12 mouse cellular contexts compared by ENCODE assay signal in genomic region chr11:69960616-69961015, GRCm38 (mm10). TPM values are rescaled to one million over a fixed set of nuclear protein-coding genes. Genes with fewer than 3 reads are reported as not detected.
DNase-seq lines count a peak whose midpoint lies in the region; ATAC-seq and TF ChIP-seq lines count a peak whose summit lies in the region.
"Had no signal": no experiment of that assay in that cellular context is flagged by ENCODE, and none has a peak within 500 bp of the region (broad histone marks: within the 10 kb centered on the region; RNA-seq: fewer than 3 reads in every experiment).

No protein-coding gene starts in this region.

- no peak overlapping the region for H3K4me3 ChIP-seq in liver, embryonic 12.5 days
- H3K4me3 ChIP-seq in G1E (ENCODE audit: low read depth, low read length): no peak overlapping the region
- H3K4me3 ChIP-seq in intestine, postnatal 0 days (ENCODE audit: low read depth, low read length): no peak overlapping the region
- H3K4me3 ChIP-seq in midbrain, embryonic 11.5 days (ENCODE audit: low read depth, low read length): no peak overlapping the region

- peaks cover 83% of the 10 kb centered on the region for H3K27me3 ChIP-seq in liver, embryonic 12.5 days (replicated peaks)
- peaks cover 47% of the 10 kb centered on the region for H3K27me3 ChIP-seq in G1E (ENCODE audit: insufficient read depth, low read length)
- 0 out of 2 replicates have a peak, but pooled peaks cover 4% of the 10 kb centered on the region for H3K27me3 ChIP-seq in intestine, postnatal 0 days (replicated peaks; ENCODE audit: control insufficient read depth, insufficient read depth, low read length)
- peaks cover 27% of the 10 kb centered on the region for H3K27me3 ChIP-seq in midbrain, embryonic 11.5 days (ENCODE audit: control insufficient read depth, insufficient read depth, low read length)

- no peak overlapping the region for H3K27ac ChIP-seq in liver, embryonic 12.5 days
- peak overlapping the region; percentile 92 for H3K27ac ChIP-seq in intestine, postnatal 0 days (ENCODE audit: low read depth, low read length)
- H3K27ac ChIP-seq in midbrain, embryonic 11.5 days (ENCODE audit: low read depth, low read length): no peak overlapping the region

- no peaks in the 10 kb centered on the region for H3K9me3 ChIP-seq in liver, embryonic 12.5 days (replicated peaks)
- H3K9me3 ChIP-seq in G1E (replicated peaks): peaks cover 7% of the 10 kb centered on the region
- no peaks in the 10 kb centered on the region for H3K9me3 ChIP-seq in intestine, postnatal 0 days (ENCODE audit: control insufficient read depth)
- no peaks in the 10 kb centered on the region for H3K9me3 ChIP-seq in midbrain, embryonic 11.5 days (ENCODE audit: control insufficient read depth, low read length)

- 31% methylated on average over 5 of the region's 5 CpGs for WGBS in liver, embryonic 12.5 days (ENCODE audit: insufficient replicate concordance)
- WGBS in intestine, postnatal 0 days: 46% methylated on average over 5 of the region's 5 CpGs
- 25% methylated on average over 5 of the region's 5 CpGs for WGBS in midbrain, embryonic 11.5 days

- DNase-seq in adrenal gland, postnatal 14 days: peak; percentile 50
- DNase-seq in adrenal gland, adult 2 months: no peak
- DNase-seq in liver (peak; percentile 49), G1E (ENCODE audit: low spot score) (no peak)
- DNase-seq in midbrain, embryonic 11.5 days (ENCODE audit: low spot score, missing footprints): no peak
- no peak for DNase-seq in urinary bladder, postnatal 4 days (ENCODE audit: low spot score in 2 of 2)
- DNase-seq: cerebellum, postnatal 25 days; layer of hippocampus, adult 9-11 months had no signal

- H3K36me3 ChIP-seq in liver, embryonic 12.5 days: no peaks in the 10 kb centered on the region
- no peaks in the 10 kb centered on the region for H3K36me3 ChIP-seq in G1E (replicated peaks)
- no peaks in the 10 kb centered on the region for H3K36me3 ChIP-seq in intestine, postnatal 0 days (ENCODE audit: control insufficient read depth, insufficient read depth)
- H3K36me3 ChIP-seq in midbrain, embryonic 11.5 days (ENCODE audit: control insufficient read depth, insufficient read depth, low read length): no peaks in the 10 kb centered on the region

- no peak overlapping the region for H3K4me2 ChIP-seq in liver, embryonic 12.5 days
- H3K4me2 ChIP-seq in intestine, postnatal 0 days (replicated peaks; ENCODE audit: low read depth): peak overlapping the region; percentile 49
- no peak overlapping the region for H3K4me2 ChIP-seq in midbrain, embryonic 11.5 days

- H3K4me1 ChIP-seq in liver, embryonic 12.5 days: peaks cover 6% of the 10 kb centered on the region
- H3K4me1 ChIP-seq in G1E (ENCODE audit: insufficient read depth, low read depth, low read length): peaks cover 14% of the 10 kb centered on the region
- H3K4me1 ChIP-seq in intestine, postnatal 0 days (replicated peaks; ENCODE audit: control insufficient read depth, insufficient read depth, low read length): no peaks in the 10 kb centered on the region
- 0 out of 2 replicates have a peak, but pooled peaks cover 3% of the 10 kb centered on the region for H3K4me1 ChIP-seq in midbrain, embryonic 11.5 days (ENCODE audit: control insufficient read depth, insufficient read depth, low read length)

- ATAC-seq in liver, embryonic 12.5 days: no peak
- no peak for ATAC-seq in G1E (ENCODE audit: extremely low read depth, insufficient number of reproducible peaks, low FRiP score, poor library complexity, severe bottlenecking)
- ATAC-seq in intestine, postnatal 0 days: no peak
- ATAC-seq in midbrain, embryonic 11.5 days (ENCODE audit: low FRiP score): no peak

- no peak overlapping the region for H3K9ac ChIP-seq in liver, embryonic 12.5 days
- no peak overlapping the region for H3K9ac ChIP-seq in intestine, postnatal 0 days (ENCODE audit: low read depth, low read length)
- H3K9ac ChIP-seq in midbrain, embryonic 11.5 days (ENCODE audit: low read length): no peak overlapping the region

- peak; percentile 25; the same call in 1 of the 2 replicates for TF ChIP-seq CTCF in G1E (IDR thresholded peaks at IDR 0.05; ENCODE audit: low read depth, low read length)
- TF ChIP-seq CTCF in intestine, postnatal 0 days (IDR thresholded peaks at IDR 0.05; ENCODE audit: low read depth): peak; percentile 72

RNA-seq across cellular contexts. Expression of gene Cldn7, which starts 4.0 kb away (rescaled TPM):
- 1.1 TPM in 1 of 2 replicates, not detected in the other for total RNA-seq in adrenal gland, postnatal 14 days (2021)
- total RNA-seq in adrenal gland, adult 2 months (2021): under 1 TPM in 1 of 2 experiments, not detected in 1; 0.78 TPM
- 0.11 and 0.32 TPM in 2 replicates for polyA plus RNA-seq in adrenal gland, adult 2 months (2012; rRNA removed)
- 2.8 and 3.3 TPM in 2 replicates for polyA plus RNA-seq in liver, embryonic 12.5 days (2016; fragmentation: Nextera tagmentation; extraction: Ambion mirVana)
- total RNA-seq in G1E (2014; fragmentation: Nextera tagmentation): not detected in 2 replicates
- not detected in 2 replicates for total RNA-seq in G1E (2017)
- polyA plus RNA-seq in G1E (2012): not detected in 2 replicates
- 1,243 and 1,341 TPM in 2 replicates for polyA plus RNA-seq in intestine, postnatal 0 days (2015; fragmentation: Nextera tagmentation; extraction: Ambion mirVana)
- 2.3 and 2.7 TPM in 2 replicates for polyA plus RNA-seq in midbrain, embryonic 11.5 days (2014; fragmentation: Nextera tagmentation; extraction: Ambion mirVana)

RNA-seq across cellular contexts. Expression of gene Slc2a4, which starts 12.6 kb away (rescaled TPM):
- 65.2 and 78.7 TPM in 2 replicates for total RNA-seq in adrenal gland, postnatal 14 days (2021)
- total RNA-seq in adrenal gland, adult 2 months (2021): 100 to 1,000 TPM in 1 of 2 experiments, 10 to 100 TPM in 1; 84.2 to 119 TPM
- polyA plus RNA-seq in adrenal gland, adult 2 months (2012; rRNA removed): 138 and 142 TPM in 2 replicates
- 14.9 and 17.0 TPM in 2 replicates for polyA plus RNA-seq in liver, embryonic 12.5 days (2016; fragmentation: Nextera tagmentation; extraction: Ambion mirVana)
- total RNA-seq in G1E (2014; fragmentation: Nextera tagmentation) (0.39 and 10.6 TPM in 2 replicates), G1E (2017) (0.06 and 0.16 TPM in 2 replicates)
- polyA plus RNA-seq in G1E (2012): 0.16 TPM in 1 of 2 replicates, not detected in the other
- 18.3 and 18.7 TPM in 2 replicates for polyA plus RNA-seq in intestine, postnatal 0 days (2015; fragmentation: Nextera tagmentation; extraction: Ambion mirVana)
- 6.3 and 7.8 TPM in 2 replicates for polyA plus RNA-seq in midbrain, embryonic 11.5 days (2014; fragmentation: Nextera tagmentation; extraction: Ambion mirVana)
- total RNA-seq: hematopoietic stem cell, adult 5-6 weeks; neutrophil, adult 5-6 weeks had no signal

RNA-seq across cellular contexts. Expression of gene Ctdnep1, which starts 20.3 kb away (rescaled TPM):
- total RNA-seq in adrenal gland, postnatal 14 days (2021): 128 and 129 TPM in 2 replicates
- total RNA-seq in adrenal gland, adult 2 months (2021): 100 to 1,000 TPM; 130 to 136 TPM
- 106 and 117 TPM in 2 replicates for polyA plus RNA-seq in adrenal gland, adult 2 months (2012; rRNA removed)
- 14.0 and 15.2 TPM in 2 replicates for polyA plus RNA-seq in liver, embryonic 12.5 days (2016; fragmentation: Nextera tagmentation; extraction: Ambion mirVana)
- total RNA-seq in G1E (2014; fragmentation: Nextera tagmentation): 164 and 177 TPM in 2 replicates
- 36.2 and 37.4 TPM in 2 replicates for total RNA-seq in G1E (2017)
- 227 and 274 TPM in 2 replicates for polyA plus RNA-seq in G1E (2012)
- polyA plus RNA-seq in intestine, postnatal 0 days (2015; fragmentation: Nextera tagmentation; extraction: Ambion mirVana): 23.2 and 24.1 TPM in 2 replicates
- polyA plus RNA-seq in midbrain, embryonic 11.5 days (2014; fragmentation: Nextera tagmentation; extraction: Ambion mirVana): 20.7 and 22.6 TPM in 2 replicates

RNA-seq across cellular contexts. Expression of gene Elp5, which starts 21.7 kb away (rescaled TPM):
- 65.2 and 73.2 TPM in 2 replicates for total RNA-seq in adrenal gland, postnatal 14 days (2021)
- 10 to 100 TPM; 61.9 to 91.9 TPM for total RNA-seq in adrenal gland, adult 2 months (2021)
- polyA plus RNA-seq in adrenal gland, adult 2 months (2012; rRNA removed): 45.0 and 45.6 TPM in 2 replicates
- 88.1 and 91.8 TPM in 2 replicates for polyA plus RNA-seq in liver, embryonic 12.5 days (2016; fragmentation: Nextera tagmentation; extraction: Ambion mirVana)
- total RNA-seq in G1E (2014; fragmentation: Nextera tagmentation): 54.5 and 72.7 TPM in 2 replicates
- 69.9 and 84.5 TPM in 2 replicates for total RNA-seq in G1E (2017)
- 10.3 and 10.4 TPM in 2 replicates for polyA plus RNA-seq in G1E (2012)
- 56.8 and 57.7 TPM in 2 replicates for polyA plus RNA-seq in intestine, postnatal 0 days (2015; fragmentation: Nextera tagmentation; extraction: Ambion mirVana)
- 150 and 151 TPM in 2 replicates for polyA plus RNA-seq in midbrain, embryonic 11.5 days (2014; fragmentation: Nextera tagmentation; extraction: Ambion mirVana)

RNA-seq across cellular contexts. Expression of gene Ybx2, which starts 25.0 kb away (rescaled TPM):
- 27.3 and 39.6 TPM in 2 replicates for total RNA-seq in adrenal gland, postnatal 14 days (2021)
- 10 to 100 TPM; 12.9 to 20.0 TPM for total RNA-seq in adrenal gland, adult 2 months (2021)
- 21.8 and 41.4 TPM in 2 replicates for polyA plus RNA-seq in adrenal gland, adult 2 months (2012; rRNA removed)
- polyA plus RNA-seq in liver, embryonic 12.5 days (2016; fragmentation: Nextera tagmentation; extraction: Ambion mirVana): 0.20 and 0.25 TPM in 2 replicates
- total RNA-seq in G1E (2014; fragmentation: Nextera tagmentation) (1.4 and 1.6 TPM in 2 replicates), G1E (2017) (0.23 TPM in 1 of 2 replicates, not detected in the other)
- 0.04 TPM in 1 of 2 replicates, not detected in the other for polyA plus RNA-seq in G1E (2012)
- polyA plus RNA-seq in intestine, postnatal 0 days (2015; fragmentation: Nextera tagmentation; extraction: Ambion mirVana): 0.42 and 0.43 TPM in 2 replicates
- polyA plus RNA-seq in midbrain, embryonic 11.5 days (2014; fragmentation: Nextera tagmentation; extraction: Ambion mirVana): 3.2 and 5.1 TPM in 2 replicates
- total RNA-seq: neutrophil, adult 5-6 weeks had no signal

Comparison
In these comparisons a context has a peak if more than half of its experiments do, and no peak if none do; other contexts are left out.
1. DNase-seq: peak in adrenal gland, postnatal 14 days (single experiment) and liver (single experiment); none in adrenal gland, adult 2 months (single experiment), G1E (single experiment), midbrain, embryonic 11.5 days (single experiment) and urinary bladder, postnatal 4 days (0 of 2).
2. RNA of gene Cldn7, which starts 4.0 kb away (polyA plus RNA-seq): 1,243 to 1,341 TPM in intestine, postnatal 0 days; 2.8 to 3.3 TPM in liver, embryonic 12.5 days, 2.3 to 2.7 TPM in midbrain, embryonic 11.5 days, 0.11 to 0.32 TPM in adrenal gland, adult 2 months and not detected in G1E; every median in the first group is over 100 times any median in the second.